Mouse (Mus musculus) MEL (cell line): ENCODE measurements around the gene Fkbp4. TPM values are rescaled to one million over a fixed set of nuclear protein-coding genes. Genes with fewer than 3 reads are reported as not detected.

Source experiments
- DNase-seq: peaks from one replicate; pipeline ENCODE4 v3.0.0; 2011; ENCODE audit warnings: low read depth, low spot score
- H3K27ac ChIP-seq: 2 replicates; pipeline ENCODE4 v1.5.1; 2012; ENCODE audit warnings: low read depth, mild to moderate bottlenecking, control low read depth, low read length, moderate library complexity; ENCODE audit not compliant: control insufficient read depth
- H3K27me3 ChIP-seq, 2 experiments: fragments of 150-350 bp in 1 of 2; sonication (generic) in 1 of 2; 2 replicates each; pipeline ENCODE4 v1.6.1; 2012; ENCODE audit warnings: low read length in 2 of 2, mild to moderate bottlenecking in 2 of 2, improper control_type of control experiment in 1 of 2, moderate library complexity in 1 of 2; ENCODE audit not compliant: insufficient read depth in 2 of 2, control insufficient read depth in 1 of 2
- H3K36me3 ChIP-seq, 2 experiments: 2 replicates each; pipeline ENCODE4 v1.6.1; 2012 to 2014; ENCODE audit warnings: low read length in 2 of 2, improper control_type of control experiment in 1 of 2, inconsistent platforms in 1 of 2, mild to moderate bottlenecking in 1 of 2; ENCODE audit not compliant: insufficient read depth in 2 of 2, control insufficient read depth in 1 of 2
- H3K4me1 ChIP-seq, 2 experiments: fragments of 150-350 bp in 1 of 2; sonication (generic) in 1 of 2; 2 replicates each; pipeline ENCODE4 v1.6.1; 2012; ENCODE audit warnings: low read length in 2 of 2, improper control_type of control experiment in 1 of 2, mild to moderate bottlenecking in 1 of 2; ENCODE audit not compliant: insufficient read depth in 2 of 2, control insufficient read depth in 1 of 2
- H3K4me3 ChIP-seq, 2 experiments: fragments of 150-350 bp in 1 of 2; sonication (generic) in 1 of 2; 2 replicates each; pipeline ENCODE4 v1.5.1; 2012; ENCODE audit warnings: low read depth in 2 of 2, low read length in 2 of 2, mild to moderate bottlenecking in 2 of 2, moderate library complexity in 2 of 2, control low read depth in 1 of 2, improper control_type of control experiment in 1 of 2; ENCODE audit not compliant: control insufficient read depth in 1 of 2, insufficient read depth in 1 of 2
- H3K79me2 ChIP-seq: 2 replicates; pipeline ENCODE4 v1.6.1; 2012; ENCODE audit warnings: mild to moderate bottlenecking, low read length, moderate library complexity; ENCODE audit not compliant: control insufficient read depth, poor library complexity, insufficient read depth
- H3K9ac ChIP-seq: 2 replicates; pipeline ENCODE4 v1.6.1; 2012; ENCODE audit warnings: low read depth, mild to moderate bottlenecking, control low read depth, low read length, moderate library complexity; ENCODE audit not compliant: control insufficient read depth, poor library complexity, severe bottlenecking
- H3K9me3 ChIP-seq: fragments of 150-350 bp; sonication (generic); replicated peaks from 2 replicates; pipeline ENCODE4 v1.6.1; 2012; ENCODE audit warnings: mild to moderate bottlenecking, low read length, improper control_type of control experiment, moderate library complexity; ENCODE audit not compliant: insufficient read depth
- CTCF ChIP-seq, 3 experiments: IDR thresholded peaks in 2 of 3; conservative IDR thresholded peaks in 1 of 3; 2 replicates each; pipeline ENCODE4 v1.5.1; 2011 to 2012; ENCODE audit warnings: low read length in 3 of 3, low read depth in 2 of 3, mild to moderate bottlenecking in 2 of 3, improper control_type of control experiment in 1 of 3, inconsistent platforms in 1 of 3, mixed read lengths in 1 of 3, moderate library complexity in 1 of 3; ENCODE audit not compliant: control insufficient read depth in 1 of 3, insufficient read depth in 1 of 3, poor library complexity in 1 of 3, severe bottlenecking in 1 of 3
- ELF1 ChIP-seq: IDR thresholded peaks from 2 replicates; pipeline ENCODE4 v1.6.1; 2014; ENCODE audit warnings: low read depth, mild to moderate bottlenecking, inconsistent platforms, low read length, improper control_type of control experiment, moderate library complexity
- EP300 ChIP-seq, 2 experiments: IDR thresholded peaks; 2 replicates each; pipeline ENCODE4 v1.6.1; 2011; ENCODE audit warnings: improper control_type of control experiment in 2 of 2, low read length in 2 of 2, low read depth in 1 of 2, mild to moderate bottlenecking in 1 of 2
- ETS1 ChIP-seq: IDR thresholded peaks from 2 replicates; pipeline ENCODE4 v1.6.1; 2012; ENCODE audit warnings: low read depth, mild to moderate bottlenecking, inconsistent platforms, low read length, improper control_type of control experiment, moderate library complexity
- GABPA ChIP-seq: IDR thresholded peaks from 2 replicates; pipeline ENCODE4 v1.6.1; 2012; ENCODE audit warnings: low read depth, mild to moderate bottlenecking, inconsistent platforms, low read length, improper control_type of control experiment, moderate library complexity
- GATA1 ChIP-seq: IDR thresholded peaks from 2 replicates; pipeline ENCODE4 v1.6.1; 2011; ENCODE audit warnings: low read depth, low read length, improper control_type of control experiment
- KAT2A ChIP-seq: conservative IDR thresholded peaks from 2 replicates; pipeline ENCODE4 v1.6.1; 2012; ENCODE audit warnings: low read depth, low read length, improper control_type of control experiment, inconsistent platforms
- MAFK ChIP-seq: IDR thresholded peaks from 2 replicates; pipeline ENCODE4 v1.6.1; 2011; ENCODE audit warnings: low read depth, mild to moderate bottlenecking, low read length, improper control_type of control experiment, borderline replicate concordance
- MEF2A ChIP-seq: IDR thresholded peaks from 2 replicates; pipeline ENCODE4 v1.6.1; 2014; ENCODE audit warnings: low read depth, mild to moderate bottlenecking, inconsistent platforms, low read length, improper control_type of control experiment; ENCODE audit not compliant: poor library complexity, insufficient replicate concordance, severe bottlenecking; ENCODE audit errors: extremely low read depth
- MYC ChIP-seq: IDR thresholded peaks from 2 replicates; pipeline ENCODE4 v1.6.1; 2011; ENCODE audit warnings: low read depth, mild to moderate bottlenecking, low read length, improper control_type of control experiment, moderate library complexity
- NELFE ChIP-seq: IDR thresholded peaks from 2 replicates; pipeline ENCODE4 v1.6.1; 2011; ENCODE audit warnings: low read depth, low read length, improper control_type of control experiment
- POLR2A ChIP-seq, 2 experiments: IDR thresholded peaks; 2 replicates each; pipeline ENCODE4 v1.6.1; 2011 to 2012; ENCODE audit warnings: low read length in 2 of 2, mild to moderate bottlenecking in 2 of 2, control low read depth in 1 of 2, improper control_type of control experiment in 1 of 2, low read depth in 1 of 2, moderate library complexity in 1 of 2; ENCODE audit not compliant: control insufficient read depth in 1 of 2, insufficient read depth in 1 of 2, poor library complexity in 1 of 2
- POLR2AphosphoS2 ChIP-seq: IDR thresholded peaks from 2 replicates; pipeline ENCODE4 v1.6.1; 2011; ENCODE audit warnings: low read length, improper control_type of control experiment
- RAD21 ChIP-seq: IDR thresholded peaks from 2 replicates; pipeline ENCODE4 v1.6.1; 2011; ENCODE audit warnings: mild to moderate bottlenecking, low read depth, low read length, improper control_type of control experiment
- RCOR1 ChIP-seq: IDR thresholded peaks from 2 replicates; pipeline ENCODE4 v1.6.1; 2012; ENCODE audit warnings: low read depth, mild to moderate bottlenecking, inconsistent platforms, low read length, improper control_type of control experiment
- SIN3A ChIP-seq: IDR thresholded peaks from 2 replicates; pipeline ENCODE4 v1.6.1; 2012; ENCODE audit warnings: low read length, improper control_type of control experiment, inconsistent platforms
- SMC3 ChIP-seq: IDR thresholded peaks from 2 replicates; pipeline ENCODE4 v1.6.1; 2011; ENCODE audit warnings: low read depth, low read length, improper control_type of control experiment
- ZC3H11A ChIP-seq: IDR thresholded peaks from 2 replicates; pipeline ENCODE4 v1.6.1; 2012; ENCODE audit warnings: low read depth, mild to moderate bottlenecking, inconsistent platforms, low read length, improper control_type of control experiment
- ZKSCAN1 ChIP-seq: IDR thresholded peaks from 2 replicates; pipeline ENCODE4 v1.6.1; 2012; ENCODE audit warnings: low read depth, mild to moderate bottlenecking, inconsistent platforms, low read length, improper control_type of control experiment, moderate library complexity
- polyA plus RNA-seq, 2 experiments: library from polyadenylated mRNA; stranded (reverse) in 1 of 2; unstranded in 1 of 2; fragments of >175 nt in 1 of 2; fragments of >200 nt in 1 of 2; gene quantifications; 2 replicates each; pipeline versions ENCODE4 v1.2.1 to v1.2.4; 2012; ENCODE audit warnings: low replicate concordance in 2 of 2, low read depth in 1 of 2; ENCODE audit not compliant: insufficient read length in 2 of 2, insufficient read depth in 1 of 2, missing spikeins in 1 of 2
- total RNA-seq: library from RNA; depleted of rRNA; stranded (reverse); fragments of 300-350 nt; gene quantifications from 2 replicates; pipeline ENCODE4 v1.2.3, GENCODE M21; 2012

Gene Fkbp4
- total and polyA plus RNA-seq, 3 experiments = 333 to 934 (median 426) TPM

DNA sequence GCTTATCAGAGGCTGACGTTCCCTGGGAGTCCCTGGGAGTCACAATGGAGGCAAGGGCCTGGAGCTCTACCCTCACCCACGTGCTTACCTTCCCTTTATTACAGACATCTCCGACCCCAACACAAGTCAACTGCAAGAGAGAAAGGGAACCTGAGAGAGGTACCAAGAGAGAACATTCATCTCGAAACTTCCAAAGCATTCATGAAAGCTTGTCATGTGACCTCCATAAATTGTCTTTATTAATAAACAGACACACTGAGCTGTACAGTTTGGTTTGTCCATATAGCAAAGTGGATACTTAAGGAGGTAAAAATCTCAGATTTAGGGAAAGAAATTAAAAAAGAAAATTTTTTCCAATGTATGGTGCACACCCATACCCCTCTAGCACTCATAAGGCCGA, 22.3 kb downstream of the Fkbp4 start:
- no peak overlapping the region for H3K9ac ChIP-seq
- no peak for TF ChIP-seq ELF1
- TF ChIP-seq POLR2A (IDR thresholded peaks at IDR 0.05; ENCODE audit: control insufficient read depth in 1 of 2, insufficient read depth in 1 of 2, low read depth in 1 of 2, low read length in 2 of 2, poor library complexity in 1 of 2) = no peak
- no peak for TF ChIP-seq GABPA
- no peak for TF ChIP-seq RCOR1
- TF ChIP-seq MAFK = no peak
- TF ChIP-seq MEF2A = no peak
- TF ChIP-seq MYC = no peak
- no peak for TF ChIP-seq CTCF (IDR thresholded peaks at IDR 0.05 in 2 of 3, conservative IDR thresholded peaks at IDR 0.05 in 1 of 3; ENCODE audit: control insufficient read depth in 1 of 3, insufficient read depth in 1 of 3, low read depth in 2 of 3, low read length in 3 of 3, poor library complexity in 1 of 3, severe bottlenecking in 1 of 3)
- no peak for TF ChIP-seq NELFE
- no peak for TF ChIP-seq ETS1
- TF ChIP-seq ZC3H11A = no peak
- TF ChIP-seq GATA1 = no peak
- no peak for TF ChIP-seq EP300 (IDR thresholded peaks at IDR 0.05; ENCODE audit: low read depth in 1 of 2, low read length in 2 of 2)
- no peak for TF ChIP-seq ZKSCAN1
- TF ChIP-seq SMC3 = no peak
- no peak overlapping the region for H3K27ac ChIP-seq
- no peak overlapping the region for H3K4me3 ChIP-seq
- no peaks in the 10 kb centered on the region for H3K4me1 ChIP-seq
- H3K9me3 ChIP-seq = no peaks in the 10 kb centered on the region
- no peak for DNase-seq
- no peaks in the 10 kb centered on the region for H3K27me3 ChIP-seq
- H3K79me2 ChIP-seq = no peaks in the 10 kb centered on the region
- no peaks in the 10 kb centered on the region for H3K36me3 ChIP-seq

DNA sequence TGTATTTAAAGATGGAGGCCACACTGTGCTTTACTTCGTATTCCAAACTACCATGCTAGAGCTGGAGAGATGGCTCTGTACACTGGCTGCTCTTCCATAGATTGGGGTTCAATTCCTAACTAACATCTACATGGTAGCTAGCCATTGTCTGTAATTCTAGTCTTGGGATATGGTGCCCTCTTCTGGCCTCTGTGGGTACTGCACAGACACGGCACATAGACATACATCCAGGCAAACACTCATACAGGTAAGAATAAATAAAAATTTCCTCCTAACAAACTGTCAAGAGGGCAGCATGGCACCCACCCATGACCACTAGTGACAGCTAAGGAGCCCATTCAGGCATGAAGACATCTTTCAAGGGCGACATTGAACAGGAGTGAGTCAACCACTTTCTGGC, 27.4 kb downstream of the Fkbp4 start:
- H3K79me2 ChIP-seq = no peaks in the 10 kb centered on the region
- H3K27me3 ChIP-seq = no peaks in the 10 kb centered on the region
- H3K9ac ChIP-seq = no peak overlapping the region
- TF ChIP-seq SMC3 (peak; percentile 69), ZC3H11A (peak; percentile 68), CTCF (IDR thresholded peaks at IDR 0.05 in 2 of 3, conservative IDR thresholded peaks at IDR 0.05 in 1 of 3; ENCODE audit: control insufficient read depth in 1 of 3, insufficient read depth in 1 of 3, low read depth in 2 of 3, low read length in 3 of 3, poor library complexity in 1 of 3, severe bottlenecking in 1 of 3) (peak; percentile 80 to 95 (median 86)), MAFK (no peak), POLR2AphosphoS2 (no peak), EP300 (IDR thresholded peaks at IDR 0.05; ENCODE audit: low read depth in 1 of 2, low read length in 2 of 2) (no peak), SIN3A (no peak), RAD21 (peak; percentile 82), KAT2A (no peak)
- H3K9me3 ChIP-seq = no peaks in the 10 kb centered on the region
- DNase-seq = peak; percentile 74
- H3K36me3 ChIP-seq = no peaks in the 10 kb centered on the region
- H3K4me3 ChIP-seq = no peak overlapping the region
- no peak overlapping the region for H3K27ac ChIP-seq
- no peaks in the 10 kb centered on the region for H3K4me1 ChIP-seq
